In the genomic region with DNA sequence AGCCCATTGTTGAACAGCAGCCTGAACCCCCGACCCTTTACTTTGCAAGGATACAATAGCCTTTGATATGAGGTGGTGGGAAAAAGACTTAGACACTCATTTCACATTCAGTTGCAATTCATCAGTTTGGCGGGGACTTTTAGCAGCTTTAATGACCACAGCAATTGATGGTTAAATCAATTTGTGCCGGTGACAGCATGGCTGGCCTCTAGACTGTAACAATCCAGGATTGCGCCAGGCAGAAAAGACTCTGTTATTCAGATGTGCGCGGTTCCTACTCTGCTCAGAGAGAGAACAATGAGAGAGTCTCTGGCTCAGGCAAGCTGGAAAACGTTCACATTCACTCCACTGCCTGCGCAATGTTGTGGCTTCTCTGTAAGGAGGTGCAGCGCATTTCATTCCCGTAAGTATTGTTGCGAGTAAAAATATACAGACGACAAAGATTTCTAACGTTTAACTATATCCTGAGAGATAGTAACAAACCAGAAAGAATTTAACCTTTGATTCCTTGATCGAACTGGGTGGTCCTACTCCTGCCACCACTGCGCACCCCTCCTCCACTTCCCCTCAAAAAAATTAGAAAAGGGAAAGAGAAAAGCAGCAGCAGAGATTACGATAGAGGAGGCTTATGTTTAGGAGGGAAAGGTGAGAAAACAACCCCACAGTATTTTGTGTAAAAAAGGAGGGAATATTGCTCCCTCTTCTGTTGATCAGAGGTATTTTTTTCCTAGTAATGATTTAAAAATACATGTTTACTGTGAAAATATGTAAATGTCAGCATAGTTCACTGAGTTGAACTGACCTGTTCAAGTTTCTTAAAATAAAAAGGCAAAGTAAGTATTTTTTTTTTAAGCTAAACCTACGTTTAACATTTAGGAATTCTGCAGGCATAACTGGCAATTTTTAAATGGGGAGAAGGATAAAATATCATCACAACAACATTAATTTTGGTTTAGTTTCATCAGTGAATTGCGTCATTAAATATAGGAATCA, we compare ENCODE assay signal across 8 mouse cellular contexts.
DNase-seq lines count a peak whose midpoint lies in the region; ATAC-seq and TF ChIP-seq lines count a peak whose summit lies in the region.

No protein-coding gene starts in this region.

- TF ChIP-seq POLR2A in kidney, adult 2 months (IDR thresholded peaks at IDR 0.05; ENCODE audit: low read depth, low read length), result no peak

- H3K4me3 ChIP-seq in kidney, adult 2 months (ENCODE audit: insufficient read depth, low read depth, low read length), result 0 out of 2 replicates have a peak overlapping the region, but pooled peaks have one; percentile 9
- H3K4me3 ChIP-seq in embryonic facial prominence, embryonic 15.5 days (replicated peaks), result peak overlapping the region; percentile 29
- peak overlapping the region; percentile 41 for H3K4me3 ChIP-seq in heart, postnatal 0 days (ENCODE audit: low read depth, low read length)
- peak overlapping the region; percentile 37 for H3K4me3 ChIP-seq in lung, embryonic 16.5 days (ENCODE audit: low read length)

- H3K9ac ChIP-seq in embryonic facial prominence, embryonic 15.5 days, result no peak overlapping the region; the same call in 1 of the 2 replicates
- no peak overlapping the region for H3K9ac ChIP-seq in heart, postnatal 0 days (replicated peaks; ENCODE audit: low read depth, low read length)
- H3K9ac ChIP-seq in lung, embryonic 16.5 days (ENCODE audit: low read length), result peak overlapping the region; percentile 36

- WGBS in kidney, adult 2 months, result 18% methylated on average over 18 of the region's 18 CpGs
- WGBS in embryonic facial prominence, embryonic 15.5 days, result 7% methylated on average over 18 of the region's 18 CpGs
- WGBS in heart, postnatal 0 days, result 16% methylated on average over 18 of the region's 18 CpGs
- 12% methylated on average over 18 of the region's 18 CpGs for WGBS in lung, embryonic 16.5 days

- H3K4me2 ChIP-seq in embryonic facial prominence, embryonic 15.5 days (replicated peaks), result peak overlapping the region; percentile 38
- peak overlapping the region; percentile 66 for H3K4me2 ChIP-seq in heart, postnatal 0 days (ENCODE audit: low read depth, low read length)
- peak overlapping the region; percentile 57 for H3K4me2 ChIP-seq in lung, embryonic 16.5 days (ENCODE audit: low read depth, low read length)

- no peak for TF ChIP-seq CTCF in kidney, adult 2 months (conservative IDR thresholded peaks at IDR 0.05; ENCODE audit: insufficient read depth, insufficient read length, low read depth, low read length)
- peak; percentile 48 for TF ChIP-seq CTCF in heart, postnatal 0 days (IDR thresholded peaks at IDR 0.05; ENCODE audit: low read depth)

- no peak overlapping the region for H3K27ac ChIP-seq in kidney, adult 2 months (ENCODE audit: insufficient read depth, low read depth, low read length)
- peak overlapping the region; percentile 83 for H3K27ac ChIP-seq in embryonic facial prominence, embryonic 15.5 days (replicated peaks)
- H3K27ac ChIP-seq in heart, postnatal 0 days (ENCODE audit: low read depth), result peak overlapping the region; percentile 5; the same call in 1 of the 2 replicates
- peak overlapping the region; percentile 35 for H3K27ac ChIP-seq in lung, embryonic 16.5 days (ENCODE audit: low read length)

- no peaks in the 10 kb centered on the region for H3K36me3 ChIP-seq in kidney, adult 2 months (ENCODE audit: control insufficient read depth, insufficient read depth, low read length)
- no peaks in the 10 kb centered on the region for H3K36me3 ChIP-seq in embryonic facial prominence, embryonic 15.5 days
- H3K36me3 ChIP-seq in heart, postnatal 0 days (replicated peaks; ENCODE audit: control insufficient read depth, insufficient read depth, low read length), result no peaks in the 10 kb centered on the region
- H3K36me3 ChIP-seq in lung, embryonic 16.5 days (ENCODE audit: control insufficient read depth, insufficient read depth, low read length), result no peaks in the 10 kb centered on the region

- no peaks in the 10 kb centered on the region for H3K4me1 ChIP-seq in kidney, adult 2 months (ENCODE audit: control insufficient read depth, insufficient read depth, low read length)
- H3K4me1 ChIP-seq in embryonic facial prominence, embryonic 15.5 days, result peaks cover 10% of the 10 kb centered on the region
- no peaks in the 10 kb centered on the region for H3K4me1 ChIP-seq in heart, postnatal 0 days (ENCODE audit: control insufficient read depth, insufficient read depth)
- H3K4me1 ChIP-seq in lung, embryonic 16.5 days (replicated peaks; ENCODE audit: control insufficient read depth, insufficient read depth, low read length), result no peaks in the 10 kb centered on the region

- ATAC-seq in embryonic facial prominence, embryonic 15.5 days (ENCODE audit: insufficient number of reproducible peaks, low FRiP score, low TSS enrichment, low read depth), result peak; percentile 87
- ATAC-seq in heart, postnatal 0 days (ENCODE audit: insufficient read depth, low read depth), result peak; percentile 70
- ATAC-seq in lung, embryonic 16.5 days (ENCODE audit: low read depth), result peak; percentile 85
- no peak; the same call in 1 of the 2 replicates for ATAC-seq in granulocyte monocyte progenitor cell, adult 5-6 weeks (replicated peaks; ENCODE audit: poor library complexity, severe bottlenecking)

- H3K27me3 ChIP-seq in kidney, adult 2 months (replicated peaks; ENCODE audit: control insufficient read depth, insufficient read depth, low read length), result no peaks in the 10 kb centered on the region
- H3K27me3 ChIP-seq in embryonic facial prominence, embryonic 15.5 days, result no peaks in the 10 kb centered on the region
- H3K27me3 ChIP-seq in heart, postnatal 0 days (ENCODE audit: control insufficient read depth, insufficient read depth, low read length), result no peaks in the 10 kb centered on the region
- H3K27me3 ChIP-seq in lung, embryonic 16.5 days (ENCODE audit: control insufficient read depth, insufficient read depth, low read depth, low read length), result no peaks in the 10 kb centered on the region

- no peaks in the 10 kb centered on the region for H3K9me3 ChIP-seq in embryonic facial prominence, embryonic 15.5 days (replicated peaks)
- no peaks in the 10 kb centered on the region for H3K9me3 ChIP-seq in heart, postnatal 0 days (replicated peaks; ENCODE audit: control insufficient read depth, low read length)
- H3K9me3 ChIP-seq in lung, embryonic 16.5 days (ENCODE audit: control insufficient read depth, low read length), result no peaks in the 10 kb centered on the region

- no peak for TF ChIP-seq EP300 in heart, postnatal 0 days (IDR thresholded peaks at IDR 0.05; ENCODE audit: low read depth)

- peak; percentile 10 for DNase-seq in kidney, adult 2 months
- no peak for DNase-seq in kidney, adult 8-10 months
- peak; percentile 59 for DNase-seq in heart, postnatal 0 days (ENCODE audit: low spot score)
- peak; percentile 44 to 56 for DNase-seq in layer of hippocampus, postnatal 10 days (ENCODE audit: low spot score in 2 of 2)
- peak; percentile 25 for DNase-seq in retina, postnatal 7 days (ENCODE audit: low read depth, low spot score)

Comparison
In these comparisons a context has a peak if more than half of its experiments do, and no peak if none do; other contexts are left out.
1. DNase-seq: peak in kidney, adult 2 months (single experiment), heart, postnatal 0 days (single experiment), layer of hippocampus, postnatal 10 days (2 of 2) and retina, postnatal 7 days (single experiment); none in kidney, adult 8-10 months (0 of 2).
2. Peak in every context shown above with its lines, with median percentiles within 50 percentile points of each other: H3K4me3 ChIP-seq and H3K4me2 ChIP-seq.